Mouse (Mus musculus) kidney, embryonic 14.5 days (tissue): Measurements from ENCODE around the gene 9530003J23Rik. TPM values are rescaled to one million over a fixed set of nuclear protein-coding genes. Genes with fewer than 3 reads are reported as not detected.

Experiments
- polyA plus RNA-seq: library from polyadenylated mRNA; unstranded; fragments of >200 nt; fragmentation: Nextera tagmentation; extraction: Ambion mirVana; gene quantifications from 2 replicates; pipeline ENCODE4 v1.2.1, GENCODE M21; 2014

9530003J23Rik gene
- polyA plus RNA-seq, 1 experiment from 2014 or later = not detected

Other genes with a start within 250 kb of the 9530003J23Rik start
- not detected in 2 replicates for gene Lrrc10, start 193.4 kb downstream of the 9530003J23Rik start, polyA plus RNA-seq
- gene Cct2, start 174.9 kb downstream of the 9530003J23Rik start, polyA plus RNA-seq = 305 and 310 TPM in 2 replicates
- gene Frs2, start 90.2 kb downstream of the 9530003J23Rik start, polyA plus RNA-seq = 25.4 and 28.0 TPM in 2 replicates
- gene Yeats4, start 14.2 kb downstream of the 9530003J23Rik start, polyA plus RNA-seq = 82.1 and 93.5 TPM in 2 replicates
- gene Lyz2, start 43.6 kb upstream of the 9530003J23Rik start, polyA plus RNA-seq = 34.8 and 51.3 TPM in 2 replicates
- not detected in 2 replicates for gene Lyz1, start 54.2 kb upstream of the 9530003J23Rik start, polyA plus RNA-seq
- gene Cpsf6, start 141.3 kb upstream of the 9530003J23Rik start, polyA plus RNA-seq = 166 and 208 TPM in 2 replicates